Mouse (Mus musculus) MEL (cell line): ENCODE results near the gene Mettl27. TPM values are rescaled to one million over a fixed set of nuclear protein-coding genes. Genes with fewer than 3 reads are reported as not detected.

Experiments used
- DNase-seq: peaks from one replicate; pipeline ENCODE4 v3.0.0; 2011; ENCODE audit warnings: low read depth, low spot score
- H3K27ac ChIP-seq: 2 replicates; pipeline ENCODE4 v1.5.1; 2012; ENCODE audit warnings: low read depth, mild to moderate bottlenecking, control low read depth, low read length, moderate library complexity; ENCODE audit not compliant: control insufficient read depth
- H3K27me3 ChIP-seq, 2 experiments: fragments of 150-350 bp in 1 of 2; sonication (generic) in 1 of 2; 2 replicates each; pipeline ENCODE4 v1.6.1; 2012; ENCODE audit warnings: low read length in 2 of 2, mild to moderate bottlenecking in 2 of 2, improper control_type of control experiment in 1 of 2, moderate library complexity in 1 of 2; ENCODE audit not compliant: insufficient read depth in 2 of 2, control insufficient read depth in 1 of 2
- H3K36me3 ChIP-seq, 2 experiments: 2 replicates each; pipeline ENCODE4 v1.6.1; 2012 to 2014; ENCODE audit warnings: low read length in 2 of 2, improper control_type of control experiment in 1 of 2, inconsistent platforms in 1 of 2, mild to moderate bottlenecking in 1 of 2; ENCODE audit not compliant: insufficient read depth in 2 of 2, control insufficient read depth in 1 of 2
- H3K4me1 ChIP-seq, 2 experiments: fragments of 150-350 bp in 1 of 2; sonication (generic) in 1 of 2; 2 replicates each; pipeline ENCODE4 v1.6.1; 2012; ENCODE audit warnings: low read length in 2 of 2, improper control_type of control experiment in 1 of 2, mild to moderate bottlenecking in 1 of 2; ENCODE audit not compliant: insufficient read depth in 2 of 2, control insufficient read depth in 1 of 2
- H3K4me3 ChIP-seq, 2 experiments: fragments of 150-350 bp in 1 of 2; sonication (generic) in 1 of 2; 2 replicates each; pipeline ENCODE4 v1.5.1; 2012; ENCODE audit warnings: low read depth in 2 of 2, low read length in 2 of 2, mild to moderate bottlenecking in 2 of 2, moderate library complexity in 2 of 2, control low read depth in 1 of 2, improper control_type of control experiment in 1 of 2; ENCODE audit not compliant: control insufficient read depth in 1 of 2, insufficient read depth in 1 of 2
- H3K79me2 ChIP-seq: 2 replicates; pipeline ENCODE4 v1.6.1; 2012; ENCODE audit warnings: mild to moderate bottlenecking, low read length, moderate library complexity; ENCODE audit not compliant: control insufficient read depth, poor library complexity, insufficient read depth
- H3K9ac ChIP-seq: 2 replicates; pipeline ENCODE4 v1.6.1; 2012; ENCODE audit warnings: low read depth, mild to moderate bottlenecking, control low read depth, low read length, moderate library complexity; ENCODE audit not compliant: control insufficient read depth, poor library complexity, severe bottlenecking
- H3K9me3 ChIP-seq: fragments of 150-350 bp; sonication (generic); replicated peaks from 2 replicates; pipeline ENCODE4 v1.6.1; 2012; ENCODE audit warnings: mild to moderate bottlenecking, low read length, improper control_type of control experiment, moderate library complexity; ENCODE audit not compliant: insufficient read depth
- BHLHE40 ChIP-seq: IDR thresholded peaks from 2 replicates; pipeline ENCODE4 v1.6.1; 2012; ENCODE audit warnings: low read depth, mild to moderate bottlenecking, inconsistent platforms, low read length, improper control_type of control experiment, borderline replicate concordance
- CHD1 ChIP-seq: IDR thresholded peaks from 2 replicates; pipeline ENCODE4 v1.6.1; 2012; ENCODE audit warnings: low read depth, mild to moderate bottlenecking, inconsistent platforms, low read length, improper control_type of control experiment
- CTCF ChIP-seq, 3 experiments: IDR thresholded peaks in 2 of 3; conservative IDR thresholded peaks in 1 of 3; 2 replicates each; pipeline ENCODE4 v1.5.1; 2011 to 2012; ENCODE audit warnings: low read length in 3 of 3, low read depth in 2 of 3, mild to moderate bottlenecking in 2 of 3, improper control_type of control experiment in 1 of 3, inconsistent platforms in 1 of 3, mixed read lengths in 1 of 3, moderate library complexity in 1 of 3; ENCODE audit not compliant: control insufficient read depth in 1 of 3, insufficient read depth in 1 of 3, poor library complexity in 1 of 3, severe bottlenecking in 1 of 3
- E2F4 ChIP-seq: IDR thresholded peaks from 2 replicates; pipeline ENCODE4 v1.6.1; 2011; ENCODE audit warnings: low read depth, low read length, improper control_type of control experiment, borderline replicate concordance
- ELF1 ChIP-seq: IDR thresholded peaks from 2 replicates; pipeline ENCODE4 v1.6.1; 2014; ENCODE audit warnings: low read depth, mild to moderate bottlenecking, inconsistent platforms, low read length, improper control_type of control experiment, moderate library complexity
- EP300 ChIP-seq, 2 experiments: IDR thresholded peaks; 2 replicates each; pipeline ENCODE4 v1.6.1; 2011; ENCODE audit warnings: improper control_type of control experiment in 2 of 2, low read length in 2 of 2, low read depth in 1 of 2, mild to moderate bottlenecking in 1 of 2
- ETS1 ChIP-seq: IDR thresholded peaks from 2 replicates; pipeline ENCODE4 v1.6.1; 2012; ENCODE audit warnings: low read depth, mild to moderate bottlenecking, inconsistent platforms, low read length, improper control_type of control experiment, moderate library complexity
- GABPA ChIP-seq: IDR thresholded peaks from 2 replicates; pipeline ENCODE4 v1.6.1; 2012; ENCODE audit warnings: low read depth, mild to moderate bottlenecking, inconsistent platforms, low read length, improper control_type of control experiment, moderate library complexity
- GATA1 ChIP-seq: IDR thresholded peaks from 2 replicates; pipeline ENCODE4 v1.6.1; 2011; ENCODE audit warnings: low read depth, low read length, improper control_type of control experiment
- JUND ChIP-seq: IDR thresholded peaks from 2 replicates; pipeline ENCODE4 v1.6.1; 2011; ENCODE audit warnings: low read depth, mild to moderate bottlenecking, improper control_type of control experiment, low read length
- KAT2A ChIP-seq: conservative IDR thresholded peaks from 2 replicates; pipeline ENCODE4 v1.6.1; 2012; ENCODE audit warnings: low read depth, low read length, improper control_type of control experiment, inconsistent platforms
- MAFK ChIP-seq: IDR thresholded peaks from 2 replicates; pipeline ENCODE4 v1.6.1; 2011; ENCODE audit warnings: low read depth, mild to moderate bottlenecking, low read length, improper control_type of control experiment, borderline replicate concordance
- MAX ChIP-seq: IDR thresholded peaks from 2 replicates; pipeline ENCODE4 v1.6.1; 2011; ENCODE audit warnings: low read length, improper control_type of control experiment
- MYC ChIP-seq: IDR thresholded peaks from 2 replicates; pipeline ENCODE4 v1.6.1; 2011; ENCODE audit warnings: low read depth, mild to moderate bottlenecking, low read length, improper control_type of control experiment, moderate library complexity
- NELFE ChIP-seq: IDR thresholded peaks from 2 replicates; pipeline ENCODE4 v1.6.1; 2011; ENCODE audit warnings: low read depth, low read length, improper control_type of control experiment
- NRF1 ChIP-seq: IDR thresholded peaks from 2 replicates; pipeline ENCODE4 v1.6.1; 2014; ENCODE audit warnings: low read depth, mild to moderate bottlenecking, inconsistent platforms, low read length, improper control_type of control experiment, moderate library complexity; ENCODE audit not compliant: poor library complexity, insufficient read depth, severe bottlenecking
- POLR2A ChIP-seq, 2 experiments: IDR thresholded peaks; 2 replicates each; pipeline ENCODE4 v1.6.1; 2011 to 2012; ENCODE audit warnings: low read length in 2 of 2, mild to moderate bottlenecking in 2 of 2, control low read depth in 1 of 2, improper control_type of control experiment in 1 of 2, low read depth in 1 of 2, moderate library complexity in 1 of 2; ENCODE audit not compliant: control insufficient read depth in 1 of 2, insufficient read depth in 1 of 2, poor library complexity in 1 of 2
- POLR2AphosphoS2 ChIP-seq: IDR thresholded peaks from 2 replicates; pipeline ENCODE4 v1.6.1; 2011; ENCODE audit warnings: low read length, improper control_type of control experiment
- SIN3A ChIP-seq: IDR thresholded peaks from 2 replicates; pipeline ENCODE4 v1.6.1; 2012; ENCODE audit warnings: low read length, improper control_type of control experiment, inconsistent platforms
- SMC3 ChIP-seq: IDR thresholded peaks from 2 replicates; pipeline ENCODE4 v1.6.1; 2011; ENCODE audit warnings: low read depth, low read length, improper control_type of control experiment
- TAL1 ChIP-seq: IDR thresholded peaks from 2 replicates; pipeline ENCODE4 v1.6.1; 2012; ENCODE audit warnings: mild to moderate bottlenecking, inconsistent platforms, low read length, moderate library complexity, mixed read lengths
- TBP ChIP-seq: IDR thresholded peaks from 2 replicates; pipeline ENCODE4 v1.8.0; 2011; ENCODE audit warnings: low read depth, low read length, improper control_type of control experiment
- UBTF ChIP-seq: IDR thresholded peaks from 2 replicates; pipeline ENCODE4 v1.6.1; 2012; ENCODE audit warnings: low read depth, mild to moderate bottlenecking, inconsistent platforms, low read length, improper control_type of control experiment, moderate library complexity, borderline replicate concordance; ENCODE audit not compliant: insufficient read depth
- USF1 ChIP-seq: IDR thresholded peaks from 2 replicates; pipeline ENCODE4 v1.6.1; 2014; ENCODE audit warnings: low read depth, mild to moderate bottlenecking, inconsistent platforms, low read length, improper control_type of control experiment, moderate library complexity
- USF2 ChIP-seq, 2 experiments: IDR thresholded peaks; 2 replicates each; pipeline ENCODE4 v1.6.1; 2011 to 2012; ENCODE audit warnings: improper control_type of control experiment in 2 of 2, low read length in 2 of 2, borderline replicate concordance in 1 of 2, inconsistent platforms in 1 of 2, low read depth in 1 of 2, mild to moderate bottlenecking in 1 of 2; ENCODE audit not compliant: insufficient read depth in 1 of 2
- ZC3H11A ChIP-seq: IDR thresholded peaks from 2 replicates; pipeline ENCODE4 v1.6.1; 2012; ENCODE audit warnings: low read depth, mild to moderate bottlenecking, inconsistent platforms, low read length, improper control_type of control experiment
- ZMIZ1 ChIP-seq: IDR thresholded peaks from 2 replicates; pipeline ENCODE4 v1.6.1; 2012; ENCODE audit warnings: low read depth, mild to moderate bottlenecking, inconsistent platforms, low read length, improper control_type of control experiment, moderate library complexity
- polyA plus RNA-seq, 2 experiments: library from polyadenylated mRNA; stranded (reverse) in 1 of 2; unstranded in 1 of 2; fragments of >175 nt in 1 of 2; fragments of >200 nt in 1 of 2; gene quantifications; 2 replicates each; pipeline versions ENCODE4 v1.2.1 to v1.2.4; 2012; ENCODE audit warnings: low replicate concordance in 2 of 2, low read depth in 1 of 2; ENCODE audit not compliant: insufficient read length in 2 of 2, insufficient read depth in 1 of 2, missing spikeins in 1 of 2
- total RNA-seq: library from RNA; depleted of rRNA; stranded (reverse); fragments of 300-350 nt; gene quantifications from 2 replicates; pipeline ENCODE4 v1.2.3, GENCODE M21; 2012

The Mettl27 gene
- total and polyA plus RNA-seq, 3 experiments, result 0.96 to 3.1 TPM; not detected in 1

DNA sequence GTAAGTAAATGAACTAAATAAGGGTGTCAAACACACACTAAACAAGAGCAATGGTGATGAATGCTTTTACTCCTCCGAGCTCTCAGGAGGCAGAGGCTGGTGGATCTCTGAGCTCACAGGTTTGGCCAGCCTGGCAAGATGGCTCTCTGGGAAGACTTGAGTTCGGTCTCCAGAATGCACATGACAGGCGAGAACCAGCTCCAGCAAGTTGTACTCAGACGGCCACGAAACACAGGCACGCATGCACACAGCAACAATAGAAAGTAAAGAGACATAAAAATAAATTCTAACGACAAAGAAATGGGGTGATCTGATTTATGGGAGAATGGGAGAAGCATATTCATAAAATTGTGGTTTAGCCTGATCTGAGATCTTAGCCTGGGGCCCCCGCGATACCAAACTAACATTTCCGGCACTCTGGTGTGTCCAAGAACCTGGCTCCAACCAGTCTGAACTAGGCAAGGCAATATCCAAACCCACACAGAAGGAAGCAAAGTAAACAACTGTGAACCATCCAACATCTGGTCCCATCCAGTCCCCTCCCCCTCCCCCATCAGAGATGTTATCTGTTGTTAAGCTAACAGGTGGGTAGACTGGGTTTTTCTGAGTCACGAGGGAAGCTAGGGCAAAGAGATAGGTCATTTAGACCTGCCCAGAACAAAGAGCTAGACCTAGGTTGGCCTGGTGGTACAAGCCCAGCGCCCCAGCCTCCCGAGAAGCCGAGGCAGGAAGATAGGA, 9.5 kb downstream of the Mettl27 start:
- no peak overlapping the region for H3K4me3 ChIP-seq
- no peaks in the 10 kb centered on the region for H3K9me3 ChIP-seq
- no peaks in the 10 kb centered on the region for H3K79me2 ChIP-seq
- H3K27me3 ChIP-seq, result no peaks in the 10 kb centered on the region
- TF ChIP-seq SMC3, result no peak
- no peak for TF ChIP-seq NRF1
- TF ChIP-seq E2F4, result no peak
- no peak for TF ChIP-seq USF1
- TF ChIP-seq ELF1, result no peak
- TF ChIP-seq GABPA, result no peak
- no peak for TF ChIP-seq TAL1
- TF ChIP-seq KAT2A, result no peak
- TF ChIP-seq MAFK, result no peak
- no peak for TF ChIP-seq USF2 (IDR thresholded peaks at IDR 0.05; ENCODE audit: borderline replicate concordance in 1 of 2, insufficient read depth in 1 of 2, low read depth in 1 of 2, low read length in 2 of 2)
- no peak for TF ChIP-seq MYC
- no peak for TF ChIP-seq POLR2AphosphoS2
- TF ChIP-seq ETS1, result no peak
- no peak for TF ChIP-seq ZC3H11A
- no peak for TF ChIP-seq EP300 (IDR thresholded peaks at IDR 0.05; ENCODE audit: low read depth in 1 of 2, low read length in 2 of 2)
- TF ChIP-seq TBP, result no peak
- TF ChIP-seq NELFE, result no peak
- no peak for TF ChIP-seq UBTF
- TF ChIP-seq, all 39 proteins: peak for 0
- no peaks in the 10 kb centered on the region; a peak in 1 of 4 replicates for H3K4me1 ChIP-seq
- H3K36me3 ChIP-seq, result no peaks in the 10 kb centered on the region
- no peak overlapping the region for H3K9ac ChIP-seq
- H3K27ac ChIP-seq, result no peak overlapping the region
- no peak for DNase-seq

DNA sequence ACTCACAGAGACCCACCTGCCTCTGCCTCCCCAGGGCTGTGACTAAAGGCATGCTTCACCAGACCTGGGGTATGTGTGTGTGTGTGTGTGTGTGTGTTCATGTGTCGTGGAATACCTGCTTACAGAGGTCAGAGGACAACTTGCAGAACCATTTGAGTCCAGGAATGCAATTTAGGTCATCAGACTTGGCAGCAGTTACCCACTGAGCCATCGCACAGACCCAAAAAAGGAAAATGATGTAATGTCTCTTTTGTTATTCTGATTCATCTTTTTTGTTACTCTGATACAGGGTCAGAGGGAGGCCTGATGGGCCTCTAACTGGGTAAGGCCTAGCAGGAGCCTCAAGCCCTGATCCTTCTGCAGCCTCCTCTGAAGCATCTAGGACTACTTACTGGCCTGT, 10.6 kb downstream of the Mettl27 start:
- Histone ChIP-seq H3K36me3 (no peaks in the 10 kb centered on the region), H3K27me3 (no peaks in the 10 kb centered on the region), H3K9ac (no peak overlapping the region), H3K9me3 (no peaks in the 10 kb centered on the region), H3K4me3 (no peak overlapping the region), H3K4me1 (no peaks in the 10 kb centered on the region), H3K79me2 (no peaks in the 10 kb centered on the region), H3K27ac (no peak overlapping the region)
- TF ChIP-seq EP300 (IDR thresholded peaks at IDR 0.05; ENCODE audit: low read depth in 1 of 2, low read length in 2 of 2), result no peak
- TF ChIP-seq SMC3, result no peak
- no peak for TF ChIP-seq SIN3A
- TF ChIP-seq CTCF (IDR thresholded peaks at IDR 0.05 in 2 of 3, conservative IDR thresholded peaks at IDR 0.05 in 1 of 3; ENCODE audit: control insufficient read depth in 1 of 3, insufficient read depth in 1 of 3, low read depth in 2 of 3, low read length in 3 of 3, poor library complexity in 1 of 3, severe bottlenecking in 1 of 3), result no peak
- no peak for TF ChIP-seq ELF1
- no peak for TF ChIP-seq JUND
- no peak for TF ChIP-seq MAFK
- no peak for TF ChIP-seq KAT2A
- TF ChIP-seq TAL1, result no peak
- TF ChIP-seq MAX, result no peak
- TF ChIP-seq BHLHE40, result no peak
- TF ChIP-seq E2F4, result no peak
- no peak for TF ChIP-seq POLR2A (IDR thresholded peaks at IDR 0.05; ENCODE audit: control insufficient read depth in 1 of 2, insufficient read depth in 1 of 2, low read depth in 1 of 2, low read length in 2 of 2, poor library complexity in 1 of 2)
- no peak for TF ChIP-seq GATA1
- TF ChIP-seq ZMIZ1, result no peak
- no peak for TF ChIP-seq CHD1
- TF ChIP-seq USF2 (IDR thresholded peaks at IDR 0.05; ENCODE audit: borderline replicate concordance in 1 of 2, insufficient read depth in 1 of 2, low read depth in 1 of 2, low read length in 2 of 2), result no peak
- DNase-seq, result no peak
